Mouse (Mus musculus) neural tube, embryonic 11.5 days (tissue): ENCODE results near the gene Arl16. TPM values are rescaled to one million over a fixed set of nuclear protein-coding genes. Genes with fewer than 3 reads are reported as not detected.
"Not testable (repeated sequence)": the region's sequence is repeated elsewhere in the genome, so short reads cannot be mapped to it uniquely, and the experiment has no call there.

ENCODE experiments used
- ATAC-seq: fragments of 200-750 bp; cut with Nextera tagmentation; 2 replicates; pipeline ENCODE4 v1.8.0; 2017; ENCODE audit warnings: moderate number of reproducible peaks, mild to moderate bottlenecking, moderate TSS enrichment, moderate library complexity; ENCODE audit not compliant: insufficient read depth, low FRiP score, low TSS enrichment
- DNase-seq: peaks from one replicate; pipeline ENCODE4 v3.0.0-alpha.2; 2015; ENCODE audit warnings: low spot score
- H3K27ac ChIP-seq: fragments of 300-500 bp; sonication (generic); 2 replicates; pipeline ENCODE4 v1.5.1; 2014; ENCODE audit warnings: low read depth, mild to moderate bottlenecking, low read length
- H3K27me3 ChIP-seq: fragments of 300-500 bp; sonication (generic); 2 replicates; pipeline ENCODE4 v1.6.1; 2014; ENCODE audit warnings: mild to moderate bottlenecking, low read length, mixed read lengths; ENCODE audit not compliant: control insufficient read depth, insufficient read depth
- H3K36me3 ChIP-seq: fragments of 300-500 bp; sonication (generic); 2 replicates; pipeline ENCODE4 v1.6.1; 2014; ENCODE audit warnings: mild to moderate bottlenecking, low read length, moderate library complexity, mixed read lengths; ENCODE audit not compliant: control insufficient read depth, insufficient read depth
- H3K4me1 ChIP-seq: fragments of 300-500 bp; sonication (generic); 2 replicates; pipeline ENCODE4 v1.6.1; 2014; ENCODE audit warnings: low read length, mixed read lengths; ENCODE audit not compliant: control insufficient read depth, insufficient read depth
- H3K4me2 ChIP-seq: fragments of 300-500 bp; sonication (generic); 2 replicates; pipeline ENCODE4 v1.6.1; 2014; ENCODE audit warnings: low read depth, mild to moderate bottlenecking, moderate library complexity
- H3K4me3 ChIP-seq: fragments of 300-500 bp; sonication (generic); 2 replicates; pipeline ENCODE4 v1.5.1; 2014; ENCODE audit warnings: low read depth, low read length
- H3K9ac ChIP-seq: fragments of 300-500 bp; sonication (generic); 2 replicates; pipeline ENCODE4 v1.6.1; 2014; ENCODE audit warnings: mild to moderate bottlenecking, low read length
- H3K9me3 ChIP-seq: fragments of 300-500 bp; sonication (generic); 2 replicates; pipeline ENCODE4 v1.6.1; 2016; ENCODE audit warnings: low read length; ENCODE audit not compliant: control insufficient read depth
- WGBS: fragments of 180-500 bp; shearing (Covaris S2); extraction: QIAGEN DNeasy Blood & Tissue Kit; methylation state at CpG from one replicate; pipeline ENCODE4 v1.1.7; 2014; 5-methylcytosine and 5-hydroxymethylcytosine counted together
- polyA plus RNA-seq: library from polyadenylated mRNA; unstranded; fragments of >200 nt; fragmentation: Nextera tagmentation; extraction: Ambion mirVana; gene quantifications from 2 replicates; pipeline ENCODE4 v1.2.1, GENCODE M21; 2014

Arl16 gene
- 61.2 and 65.7 TPM in 2 replicates for polyA plus RNA-seq

DNA sequence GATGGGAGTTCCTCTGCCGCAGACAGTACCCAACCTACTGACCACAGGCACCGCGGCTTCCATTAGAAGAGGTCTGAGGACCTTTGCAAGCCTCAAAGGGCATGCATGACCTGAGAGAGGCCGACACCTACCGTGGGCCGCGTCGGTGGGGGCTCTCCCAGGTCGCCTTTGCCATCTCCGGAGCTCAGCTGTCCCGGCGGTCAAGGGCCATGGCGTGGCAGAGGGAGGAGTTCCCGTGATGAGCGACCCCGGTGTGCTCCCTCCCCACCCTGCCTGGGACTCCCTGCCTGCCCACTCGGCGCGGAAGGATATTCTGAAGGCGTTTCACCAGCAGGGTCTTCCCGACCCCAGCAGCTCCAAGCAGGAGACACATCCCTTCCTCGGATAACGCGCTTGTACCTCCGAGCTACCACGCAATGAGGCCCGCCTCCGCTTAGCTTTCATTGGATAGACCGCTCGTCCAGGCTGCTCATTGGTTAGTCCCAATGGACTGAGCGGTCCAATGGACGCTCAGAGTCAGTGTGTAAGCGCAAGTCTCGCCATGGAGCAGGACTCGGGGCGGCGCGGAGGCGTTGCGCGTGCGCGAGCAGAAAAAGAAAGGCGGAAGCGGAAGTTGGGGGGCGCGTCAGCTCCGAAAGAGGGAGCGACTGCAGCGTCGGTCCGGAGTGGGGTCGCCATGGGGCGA is at the start of gene Arl16:
Gene Arl16, minus strand, starts transcription at position 557 of the 685 bp plus-strand sequence.
- H3K9me3 ChIP-seq: no peaks in the 10 kb centered on the region
- H3K4me1 ChIP-seq: peaks cover 12% of the 10 kb centered on the region
- under 1% methylated on average over 54 of the region's 54 CpGs for WGBS

GRCm38 (mm10) chr11:120517147-120517546 is 49.7 kb upstream of the Arl16 start:
- ATAC-seq: no peak
- Histone ChIP-seq H3K4me3 (no peak overlapping the region), H3K9ac (no peak overlapping the region), H3K27me3 (no peaks in the 10 kb centered on the region), H3K36me3 (no peaks in the 10 kb centered on the region), H3K9me3 (no peaks in the 10 kb centered on the region), H3K4me1 (peaks cover 3% of the 10 kb centered on the region; the same call in 1 of the 2 replicates), H3K27ac (no peak overlapping the region), H3K4me2 (no peak overlapping the region)
- no peak for DNase-seq
- 84% methylated on average over 4 of the region's 4 CpGs for WGBS

More for the DNA sequence above, at the start of gene Arl16:
- ATAC-seq (peak; percentile 100), DNase-seq (peak; percentile 99)
- Histone ChIP-seq H3K9ac (peak within 1 kb of the TSS; percentile 84), H3K4me3 (peak within 1 kb of the TSS; percentile 93), H3K27ac (peak within 1 kb of the TSS; percentile 58; the same call in 1 of the 2 replicates), H3K4me2 (peak within 1 kb of the TSS; percentile 93), H3K27me3 (no peaks in the 10 kb centered on the region), H3K36me3 (peaks cover 19% of the 10 kb centered on the region)

DNA sequence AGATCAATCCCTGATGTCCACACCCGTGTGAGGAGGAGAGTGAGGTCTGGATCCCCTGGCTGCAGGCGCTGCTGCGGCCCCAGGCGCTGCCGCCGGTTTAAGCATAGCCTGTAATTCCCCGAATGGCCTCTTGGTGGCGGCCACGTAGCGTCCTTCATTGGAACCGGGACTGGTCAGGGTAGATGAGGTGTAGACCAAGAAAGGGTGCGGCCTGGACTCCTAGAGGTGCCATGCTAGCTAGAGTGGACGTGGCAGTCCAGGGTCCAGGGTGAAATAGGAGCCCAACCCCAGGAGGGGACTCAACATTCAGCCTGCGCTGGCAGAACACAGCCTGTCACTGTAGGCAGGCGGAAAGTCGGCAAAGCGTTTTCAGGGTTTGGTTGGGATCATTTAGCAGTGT is 48.2 kb upstream of the Arl16 start:
- Histone ChIP-seq H3K4me3 (no peak overlapping the region), H3K27me3 (no peaks in the 10 kb centered on the region), H3K4me2 (no peak overlapping the region), H3K9me3 (no peaks in the 10 kb centered on the region), H3K27ac (no peak overlapping the region), H3K9ac (no peak overlapping the region), H3K4me1 (peaks cover 5% of the 10 kb centered on the region; the same call in 1 of the 2 replicates), H3K36me3 (no peaks in the 10 kb centered on the region)
- DNase-seq (peak; percentile 86), ATAC-seq (no peak)
- WGBS: 17% methylated on average over 17 of the region's 17 CpGs

DNA sequence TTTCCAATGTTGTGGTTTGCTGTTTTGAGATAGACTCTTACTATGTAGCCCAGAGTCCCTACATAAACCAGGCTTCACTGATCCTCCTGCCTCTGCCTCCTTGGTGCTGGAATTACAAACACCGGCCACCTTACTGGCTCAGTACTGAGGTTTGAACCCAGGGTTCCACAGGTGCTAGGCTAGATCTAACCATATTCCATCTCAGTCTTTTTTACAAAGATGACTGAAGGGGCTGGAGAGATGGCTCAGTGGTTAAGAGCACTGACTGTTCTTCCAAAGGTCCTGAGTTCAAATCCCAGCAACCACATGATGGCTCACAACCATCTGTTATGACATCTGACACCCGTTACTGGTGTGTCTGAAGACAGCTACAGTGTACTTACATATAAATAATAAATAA is 46.9 kb upstream of the Arl16 start:
- not testable (repeated sequence) for H3K4me2 ChIP-seq, H3K27ac ChIP-seq, H3K4me3 ChIP-seq, H3K9ac ChIP-seq, H3K4me1 ChIP-seq, DNase-seq, ATAC-seq, H3K27me3 ChIP-seq, H3K9me3 ChIP-seq, H3K36me3 ChIP-seq
- WGBS: 90% methylated on average over 2 of the region's 2 CpGs

- Histone ChIP-seq H3K4me2 (no peak overlapping the region), H3K27me3 (no peaks in the 10 kb centered on the region), H3K4me1 (peaks cover 5% of the 10 kb centered on the region; the same call in 1 of the 2 replicates), H3K9me3 (no peaks in the 10 kb centered on the region), H3K4me3 (no peak overlapping the region), H3K36me3 (no peaks in the 10 kb centered on the region), H3K9ac (no peak overlapping the region), H3K27ac (no peak overlapping the region)
- DNase-seq (peak; percentile 38), ATAC-seq (no peak)
- WGBS: 25% methylated on average over 6 of the region's 6 CpGs
These were observed 45.5 kb upstream of the Arl16 start for GRCm38 (mm10) chr11:120512790-120513453.

- H3K36me3 ChIP-seq: no peaks in the 10 kb centered on the region
- peaks cover 5% of the 10 kb centered on the region; the same call in 1 of the 2 replicates for H3K4me1 ChIP-seq
- 13% methylated on average over 16 of the region's 16 CpGs for WGBS
- H3K9ac ChIP-seq: peak overlapping the region; percentile 42; the same call in 1 of the 2 replicates
- 0 out of 2 replicates have a peak overlapping the region, but pooled peaks have one; percentile 6 for H3K4me3 ChIP-seq
- H3K27me3 ChIP-seq: no peaks in the 10 kb centered on the region
- H3K9me3 ChIP-seq: no peaks in the 10 kb centered on the region
- H3K27ac ChIP-seq: no peak overlapping the region
- H3K4me2 ChIP-seq: peak overlapping the region; percentile 19; the same call in 1 of the 2 replicates
- DNase-seq (peak; percentile 27), ATAC-seq (no peak)
These were observed 43.1 kb upstream of the Arl16 start for GRCm38 (mm10) chr11:120510375-120511030.

- Histone ChIP-seq H3K36me3 (no peaks in the 10 kb centered on the region), H3K27ac (no peak overlapping the region), H3K4me2 (no peak overlapping the region), H3K27me3 (no peaks in the 10 kb centered on the region), H3K9me3 (no peaks in the 10 kb centered on the region), H3K4me1 (peaks cover 5% of the 10 kb centered on the region; the same call in 1 of the 2 replicates), H3K9ac (no peak overlapping the region), H3K4me3 (no peak overlapping the region)
- WGBS: 60% methylated on average over 4 of the region's 4 CpGs
- DNase-seq (no peak), ATAC-seq (no peak)
These were observed 42.5 kb upstream of the Arl16 start for GRCm38 (mm10) chr11:120509940-120510339.

DNA sequence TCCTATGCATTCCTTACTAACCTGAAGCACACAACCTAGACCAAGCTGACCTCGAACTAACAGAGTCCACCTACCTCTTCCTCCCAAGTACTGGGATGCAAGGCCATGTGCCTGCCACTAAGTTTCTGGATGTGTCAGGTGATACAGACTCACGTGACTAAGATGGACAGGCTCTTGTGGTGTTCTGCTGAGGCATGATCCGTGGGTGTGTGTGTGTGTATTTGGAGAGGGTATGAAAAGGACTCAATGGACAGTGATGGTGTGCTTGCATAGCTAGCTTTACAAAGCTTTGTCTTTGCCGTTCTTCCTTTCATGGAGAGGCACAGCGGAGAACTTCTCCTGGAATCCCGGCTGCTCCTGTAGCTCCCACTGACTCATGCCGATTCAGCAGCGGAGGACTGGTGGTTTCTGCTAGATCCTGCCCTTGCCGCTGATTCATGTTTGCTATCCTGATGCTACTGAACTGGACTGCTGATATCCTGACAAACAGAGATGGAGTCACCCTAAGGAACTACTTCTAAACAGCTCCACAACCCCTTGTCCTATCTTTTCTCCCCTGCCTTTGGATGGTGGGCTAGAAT is 41.0 kb upstream of the Arl16 start:
- DNase-seq: no peak
- Histone ChIP-seq H3K27ac (no peak overlapping the region), H3K36me3 (no peaks in the 10 kb centered on the region), H3K4me3 (no peak overlapping the region), H3K27me3 (no peaks in the 10 kb centered on the region), H3K9ac (no peak overlapping the region), H3K4me1 (peaks cover 5% of the 10 kb centered on the region; the same call in 1 of the 2 replicates), H3K9me3 (no peaks in the 10 kb centered on the region), H3K4me2 (no peak overlapping the region)
- 88% methylated on average over 9 of the region's 9 CpGs for WGBS
- ATAC-seq: no peak
